Mouse (Mus musculus) cerebellum, adult (tissue): ENCODE measurements around the gene Prpf38a.

Source experiments
- ATAC-seq: cut with Nextera tagmentation; 2 replicates; pipeline ENCODE4 v1.9.2; 2017; ENCODE audit warnings: mild to moderate bottlenecking, moderate library complexity, mixed read lengths; ENCODE audit not compliant: insufficient number of reproducible peaks, low FRiP score, low TSS enrichment

The Prpf38a gene

DNA sequence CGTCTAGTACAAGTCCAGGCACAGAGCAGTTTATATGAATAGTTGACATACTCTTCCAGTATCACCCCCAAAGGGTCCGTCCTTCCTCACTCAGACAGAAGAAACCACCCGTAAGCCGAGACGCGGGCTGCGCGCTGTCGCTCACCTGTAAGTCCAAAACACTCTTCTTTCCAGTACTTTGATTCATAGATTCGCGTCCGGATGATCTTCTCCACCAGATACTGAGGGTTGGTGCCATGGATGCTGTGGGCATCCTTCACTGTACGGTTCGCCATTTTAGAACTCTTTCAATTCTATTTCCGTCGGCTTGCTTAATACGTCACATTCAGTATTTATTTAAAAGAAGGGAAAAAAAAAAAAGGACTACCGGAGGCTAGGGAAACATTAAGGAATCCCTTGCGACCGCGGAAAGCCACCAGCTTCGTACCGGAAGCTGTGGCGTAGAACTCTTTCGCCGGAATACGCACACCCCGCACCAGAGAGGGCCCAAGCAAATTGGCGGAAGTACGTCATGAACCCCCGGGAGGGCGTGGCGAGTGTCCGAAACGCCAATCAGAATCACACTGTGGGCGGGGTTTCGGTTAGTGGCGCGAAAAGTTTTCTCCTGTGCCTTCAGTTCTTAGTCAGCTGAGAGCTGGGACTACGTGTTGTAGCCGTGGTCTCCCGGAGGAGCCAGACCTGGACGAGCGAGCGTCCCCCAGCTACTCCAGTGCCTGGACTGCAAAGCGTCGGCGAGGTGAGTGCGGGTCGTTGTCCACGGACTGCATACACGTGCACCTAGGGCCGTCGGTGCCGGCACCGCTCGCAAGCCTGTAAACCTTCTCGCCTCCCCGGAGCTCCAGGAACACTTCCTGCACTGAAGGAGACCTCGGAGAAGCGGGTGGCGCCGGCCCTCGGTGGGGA, at the start of gene Prpf38a, which contains the start of gene Orc1:
TSS of gene Prpf38a (minus strand) at position 497 of the 903 bp plus-strand sequence.
TSS of gene Orc1 (plus strand) at position 584 of the 903 bp plus-strand sequence.
- ATAC-seq: peak; percentile 98

DNA sequence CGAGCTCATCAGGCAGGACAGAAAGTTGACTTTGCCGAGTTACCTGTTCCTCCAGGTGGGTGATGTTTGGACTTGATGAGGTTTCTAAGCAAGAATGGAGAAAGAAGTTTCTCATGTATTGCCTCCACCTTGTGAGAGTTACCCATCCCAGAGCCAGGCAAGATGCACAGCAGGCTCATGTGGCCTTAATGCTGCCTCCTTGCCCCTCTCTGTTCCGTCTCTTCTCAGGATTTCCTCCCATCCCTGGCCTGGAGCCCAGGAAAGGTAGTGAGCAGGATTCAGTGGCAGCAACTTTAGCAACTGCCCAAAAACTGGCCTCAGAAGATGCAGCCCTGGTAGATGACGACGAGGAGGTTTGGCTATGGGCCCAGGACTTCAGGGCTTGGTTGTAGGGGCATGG, 47.9 kb upstream of the Prpf38a start:
- ATAC-seq: no peak

DNA sequence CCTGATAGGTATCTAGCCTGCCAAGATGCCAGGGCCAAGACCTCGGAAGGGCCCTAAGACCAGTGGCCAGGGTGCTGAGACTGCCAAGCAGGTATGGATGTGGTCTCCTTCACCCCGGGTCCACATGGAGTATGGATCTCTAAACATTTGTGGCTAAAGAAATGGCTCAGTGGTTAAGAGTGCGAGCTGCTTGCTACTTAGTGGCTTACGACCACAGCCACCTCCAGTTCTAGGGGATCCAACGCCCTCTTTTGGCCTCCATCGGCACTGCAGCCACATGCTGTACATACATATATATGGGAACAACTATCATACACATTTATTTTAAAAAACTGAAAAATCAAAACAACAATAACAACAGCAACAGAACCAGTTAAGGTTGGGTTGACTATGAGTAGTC, 42.4 kb upstream of the Prpf38a start:
- ATAC-seq: no peak

DNA sequence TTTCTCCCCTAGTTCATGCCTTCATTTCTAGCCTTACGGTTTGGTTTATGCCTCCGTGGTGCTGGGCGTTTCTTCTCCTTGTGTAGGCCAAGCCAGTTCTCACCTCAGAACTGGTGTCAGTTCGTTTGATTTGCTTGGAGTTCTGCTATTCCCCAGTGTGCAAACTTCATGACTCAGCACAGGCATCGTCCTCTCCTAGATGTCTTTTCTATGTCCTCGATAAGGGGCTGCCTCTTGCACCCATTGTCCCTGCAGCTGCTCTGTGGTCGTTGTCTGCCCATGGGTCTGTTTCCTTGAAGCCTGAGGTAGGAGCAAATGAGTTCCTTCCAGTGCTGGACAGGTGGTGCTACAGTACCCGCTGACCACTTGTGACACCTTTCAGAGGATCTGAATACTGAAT, 41.4 kb upstream of the Prpf38a start:
- no peak for ATAC-seq

DNA sequence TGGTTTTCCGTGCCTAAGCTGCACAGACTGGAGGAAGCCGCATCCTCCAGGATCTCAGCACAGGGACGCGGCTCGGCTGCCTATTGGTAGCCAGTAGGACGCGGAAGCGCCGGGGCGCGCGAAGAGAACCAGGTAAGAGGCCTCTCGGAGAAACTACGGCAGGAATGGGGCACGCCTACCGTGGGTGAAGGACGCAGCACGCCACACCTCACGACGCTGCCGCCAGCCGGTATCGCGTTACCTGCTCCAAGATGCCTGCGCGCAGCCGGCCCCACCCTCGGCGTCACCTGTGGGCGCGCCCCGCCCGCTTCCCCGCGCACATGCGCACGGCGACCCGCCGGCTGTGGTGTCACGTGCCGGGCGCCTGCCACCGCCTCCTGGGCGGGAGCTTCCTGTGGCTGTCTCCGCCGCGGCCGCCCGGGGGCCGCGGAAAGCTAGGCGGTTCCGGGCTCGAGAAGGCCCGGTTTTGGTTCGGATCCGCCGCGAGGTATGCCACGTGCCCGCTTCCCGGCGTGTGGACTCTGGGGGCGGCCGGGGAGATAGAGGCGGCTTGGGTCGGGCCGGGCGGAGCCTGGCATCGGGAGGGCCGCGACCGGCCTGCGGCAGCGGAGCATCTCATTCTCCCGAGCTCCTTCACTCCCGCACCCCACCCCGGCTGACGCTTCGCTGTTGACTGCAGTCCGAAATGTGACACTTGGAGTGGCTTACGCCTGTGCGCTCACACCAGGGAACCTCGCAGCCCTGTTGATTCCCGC, 40.6 kb upstream of the Prpf38a start, which contains the start of gene Cc2d1b:
TSS of gene Cc2d1b (plus strand) at position 354 of the 755 bp plus-strand sequence.
- peak; percentile 84 for ATAC-seq

DNA sequence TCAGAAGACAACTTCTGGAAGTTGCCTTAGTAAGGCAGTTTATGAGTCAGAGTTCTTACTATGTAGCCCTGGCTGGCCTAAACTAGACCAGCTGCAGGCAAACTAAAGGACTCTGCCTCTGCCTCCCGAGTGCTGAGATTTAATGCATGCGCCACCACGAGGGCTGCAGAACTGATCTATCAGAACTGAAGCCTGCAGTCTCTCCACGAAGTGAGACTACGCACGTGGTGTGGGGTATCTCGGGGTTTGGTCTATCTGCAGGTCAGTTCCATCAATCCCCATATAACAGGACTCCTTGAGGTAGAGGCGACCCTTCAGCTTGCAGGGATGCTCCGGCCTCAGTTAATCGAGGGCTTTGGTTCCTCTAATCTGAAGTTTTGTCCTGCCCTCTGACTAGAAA, 40.0 kb upstream of the Prpf38a start:
- peak; percentile 17 for ATAC-seq

DNA sequence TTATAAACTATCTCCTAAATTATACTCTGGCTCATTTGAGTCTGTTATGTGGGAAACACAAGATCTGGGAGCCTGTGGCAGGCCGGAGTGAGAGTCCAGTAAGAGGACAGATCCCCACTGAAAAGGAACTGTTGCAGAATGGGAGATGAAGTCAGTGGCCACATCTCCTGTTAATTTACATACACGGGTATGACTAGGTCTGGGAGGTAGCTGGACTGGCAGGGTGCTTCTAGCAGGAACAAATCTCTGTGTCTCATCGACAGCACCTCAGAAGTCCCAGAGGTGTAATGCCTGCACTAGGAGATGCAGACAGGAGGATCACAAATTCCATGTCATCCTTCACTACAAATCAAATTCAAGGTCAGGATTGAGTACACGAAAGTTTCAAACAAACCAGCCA, 39.5 kb upstream of the Prpf38a start:
- no peak for ATAC-seq

DNA sequence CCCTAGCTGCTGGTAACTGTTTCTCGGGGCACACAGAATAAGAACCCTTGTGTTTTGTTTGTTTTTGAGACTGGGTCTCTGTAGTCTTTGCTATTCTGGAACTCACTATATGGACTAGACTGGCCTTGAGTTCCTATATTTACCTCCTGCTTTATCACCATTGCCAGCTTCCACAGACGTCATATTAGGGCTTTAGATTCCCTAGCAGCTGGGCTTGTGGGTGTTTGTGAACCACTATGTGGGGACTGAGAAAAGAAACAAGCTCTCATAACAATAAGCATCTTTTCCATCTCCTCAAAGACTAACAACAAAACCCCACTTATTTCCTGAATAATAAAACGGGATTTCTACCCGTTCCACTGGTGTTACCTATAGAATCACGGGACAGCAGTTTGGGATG, 31.8 kb upstream of the Prpf38a start:
- no peak for ATAC-seq

DNA sequence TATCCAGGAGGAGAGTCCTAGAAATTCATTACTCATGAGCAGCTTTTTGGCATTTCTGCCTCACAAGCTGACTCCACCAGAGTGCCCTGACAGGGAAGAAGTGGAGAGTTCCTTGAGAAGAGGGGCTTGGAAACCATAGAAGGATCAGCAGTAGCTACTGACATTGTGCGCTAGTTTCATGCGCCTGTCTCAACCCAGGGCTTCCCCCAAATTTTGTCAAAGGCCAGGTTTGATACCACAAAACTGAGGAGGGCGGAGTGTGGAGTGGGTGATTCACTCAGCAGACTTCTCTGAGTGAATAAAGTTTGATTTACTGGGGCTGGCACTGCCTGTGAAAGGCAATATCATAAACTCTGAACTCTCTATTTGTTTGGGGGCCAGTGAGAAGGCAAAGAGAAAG, 29.5 kb upstream of the Prpf38a start:
- no peak for ATAC-seq

DNA sequence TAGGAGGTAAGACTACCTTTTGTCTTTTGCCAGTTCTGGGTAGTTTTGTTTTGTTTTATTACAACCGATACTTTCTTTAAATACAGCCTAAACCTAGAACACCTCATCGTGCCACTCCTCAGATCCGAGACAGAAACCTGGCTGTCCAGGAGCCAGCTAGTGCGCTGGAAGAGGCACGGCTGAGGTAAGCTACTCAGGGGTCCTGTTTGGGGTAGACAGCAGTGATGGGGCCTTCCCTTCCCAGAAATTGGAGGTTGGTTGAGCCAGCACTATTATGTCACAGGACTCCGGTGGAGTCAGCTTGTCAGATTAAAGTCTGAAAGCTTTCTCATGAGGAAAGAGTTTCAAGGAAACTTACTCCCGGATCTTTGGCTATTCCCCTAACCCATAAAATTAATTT, 22.7 kb upstream of the Prpf38a start:
- ATAC-seq: no peak

DNA sequence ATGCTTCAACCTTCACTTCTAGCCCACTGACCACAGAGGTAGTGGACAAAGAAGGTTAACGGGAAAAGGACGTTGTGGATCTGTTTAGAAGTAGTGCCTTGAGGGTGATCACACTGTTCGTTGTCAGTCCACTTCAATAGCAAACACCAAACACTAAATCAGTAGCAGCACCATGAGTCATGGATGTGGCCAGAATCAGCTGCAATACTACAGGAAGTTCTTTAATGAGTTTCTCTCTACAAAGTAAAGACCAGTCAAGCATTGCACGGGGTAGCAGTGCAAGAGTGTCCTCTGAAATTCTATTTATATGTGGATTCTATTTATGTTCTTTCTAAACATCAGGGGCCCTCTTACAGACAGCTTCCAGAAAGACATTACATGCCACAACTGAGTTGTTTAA, 19.2 kb upstream of the Prpf38a start:
- no peak for ATAC-seq

DNA sequence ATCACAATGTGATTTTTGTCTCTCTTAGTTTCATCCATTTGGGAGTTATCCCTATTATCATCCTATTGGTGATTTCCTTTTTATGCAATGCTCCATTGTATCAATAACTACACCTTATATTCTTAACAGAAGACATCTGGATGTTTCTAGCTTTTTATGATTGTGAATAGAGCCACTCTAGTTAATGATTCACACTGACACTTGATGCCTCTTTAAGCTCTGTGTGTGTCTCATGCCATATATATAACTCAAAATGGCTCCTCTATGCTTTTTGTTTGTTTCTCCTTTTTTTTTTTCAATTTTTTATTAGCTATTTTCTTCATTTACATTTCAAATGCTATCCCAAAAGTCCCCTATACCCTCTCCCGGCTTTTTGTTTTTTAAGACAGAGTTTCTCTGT, 16.6 kb upstream of the Prpf38a start:
- ATAC-seq: no peak

DNA sequence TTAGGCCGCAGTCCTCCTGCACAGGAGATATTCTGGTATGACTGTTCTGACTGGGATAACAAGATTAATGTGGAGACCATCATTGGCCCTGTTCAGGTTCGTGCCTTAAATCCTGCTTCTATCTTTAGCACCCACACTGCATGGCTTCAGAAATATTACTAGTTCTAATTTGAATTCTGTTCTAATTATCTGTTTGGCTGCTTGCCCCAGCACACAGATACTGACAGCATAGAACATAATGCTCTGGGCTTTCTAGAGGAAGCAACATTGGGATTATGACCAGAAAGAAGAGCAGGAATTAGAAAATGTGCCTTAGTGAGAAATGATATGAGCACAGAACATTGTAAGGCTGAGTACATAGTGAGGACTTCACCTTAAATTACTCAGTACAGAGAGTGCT, 14.2 kb upstream of the Prpf38a start:
- no peak for ATAC-seq

DNA sequence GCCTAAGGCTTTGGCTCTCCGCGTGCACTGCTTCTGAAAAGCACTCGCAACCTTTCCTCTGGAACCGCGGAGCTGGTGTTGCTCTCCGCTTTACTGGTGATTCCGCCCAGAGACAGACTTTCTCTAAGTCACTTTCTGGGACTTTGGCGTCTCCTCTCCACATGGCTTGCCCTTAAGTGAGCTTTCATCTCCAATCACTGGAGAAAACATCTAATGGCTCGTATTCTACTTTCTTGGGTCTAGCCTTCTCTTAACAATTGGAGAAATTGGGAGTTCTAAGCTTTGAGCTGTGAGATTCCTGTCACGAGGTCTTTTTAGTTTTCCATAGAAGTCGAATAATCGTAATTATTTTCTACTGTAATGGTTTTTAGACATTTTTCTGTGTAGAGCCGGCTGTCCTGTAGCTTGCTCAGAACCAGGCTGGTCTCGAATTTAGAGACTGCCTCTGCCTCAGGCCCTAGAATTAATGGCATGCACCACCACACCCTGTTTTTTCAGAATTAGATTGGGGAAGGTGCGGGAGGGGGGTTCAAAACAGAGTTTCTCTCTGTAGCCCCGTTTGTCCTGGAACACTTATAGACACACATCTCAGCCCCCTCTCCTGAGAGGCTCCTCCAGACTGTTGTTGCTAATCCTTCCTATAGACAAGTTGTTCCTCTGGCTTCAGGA, 741 bp upstream of the Prpf38a start:
- no peak for ATAC-seq

DNA sequence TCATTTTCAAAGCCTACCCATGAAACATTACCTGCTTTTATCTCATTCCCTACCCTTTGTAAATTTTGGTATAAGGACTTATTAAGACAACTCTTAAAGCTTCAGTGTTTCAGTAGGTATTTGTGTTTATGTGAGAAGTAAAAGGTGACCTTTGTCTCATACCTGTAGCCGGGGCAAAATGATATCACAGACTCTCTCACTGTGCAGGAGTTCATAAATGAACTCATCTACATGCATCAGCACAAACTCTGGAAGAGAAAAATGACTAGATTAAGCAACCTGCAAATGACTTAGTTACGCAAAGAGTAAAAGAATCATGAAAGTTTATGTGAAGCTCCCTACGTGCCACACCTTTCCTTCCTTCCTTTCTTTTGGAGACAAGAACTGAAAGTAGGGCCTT, 6.5 kb downstream of the Prpf38a start:
- ATAC-seq: no peak

DNA sequence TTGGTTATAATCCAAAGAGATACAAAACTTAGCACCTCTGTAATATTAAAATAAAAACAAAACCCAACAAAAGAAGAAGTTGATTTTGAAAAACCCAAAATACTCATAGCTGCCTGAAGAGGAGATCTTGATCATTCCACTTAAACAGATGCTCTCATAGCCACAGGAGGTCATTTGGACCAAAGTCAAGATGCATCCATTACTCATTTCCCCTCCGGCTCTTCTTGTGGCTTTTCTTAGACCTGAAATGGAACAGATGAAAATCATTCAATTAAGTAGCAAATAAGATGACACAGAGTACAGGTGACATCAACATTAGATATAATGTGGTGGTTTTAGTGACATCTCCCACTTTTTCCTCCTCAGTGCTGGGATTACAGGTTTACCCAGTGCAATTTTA, 14.1 kb downstream of the Prpf38a start:
- ATAC-seq: no peak

DNA sequence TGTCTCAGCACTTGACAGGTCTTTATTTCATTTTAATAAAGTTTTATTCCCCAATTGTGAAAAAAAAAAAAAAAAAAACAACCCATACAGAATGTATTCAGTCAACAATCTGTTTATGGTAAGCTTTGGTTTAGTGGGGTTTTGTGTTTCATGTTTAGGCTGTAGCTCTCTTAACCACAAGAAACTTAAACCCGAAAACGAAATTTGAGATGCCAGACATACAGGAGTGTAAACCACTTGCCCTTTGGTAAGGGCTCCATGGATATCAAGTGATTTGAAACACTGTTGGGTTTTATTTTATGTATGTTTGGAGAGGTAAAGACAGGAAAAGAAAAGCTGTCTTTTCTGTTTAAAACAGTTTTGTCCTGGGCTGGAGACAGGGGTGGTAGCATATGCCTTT, 39.4 kb downstream of the Prpf38a start:
- ATAC-seq: no peak
